Mouse (Mus musculus): Measurements from ENCODE around the gene Cish. TPM values are rescaled to one million over a fixed set of nuclear protein-coding genes. Genes with fewer than 3 reads are reported as not detected.

Cish gene
- total and polyA plus RNA-seq, 2 experiments from 2014 or later, result 62.6 to 149 TPM

GRCm38 (mm10) chr9:107262375-107262774 lies 33.5 kb upstream of the Cish start:
- TF ChIP-seq EP300 (IDR thresholded peaks at IDR 0.05; ENCODE audit: low read depth) (no peak), CTCF (IDR thresholded peaks at IDR 0.05; ENCODE audit: low read depth) (no peak)
- 82% methylated on average over 7 of the region's 7 CpGs for WGBS

GRCm38 (mm10) chr9:107263912-107264311 lies 31.9 kb upstream of the Cish start:
- Histone ChIP-seq H3K4me2 (ENCODE audit: low read depth, low read length) (no peak overlapping the region), H3K36me3 (replicated peaks; ENCODE audit: control insufficient read depth, insufficient read depth, low read length) (no peaks in the 10 kb centered on the region), H3K9ac (replicated peaks; ENCODE audit: low read depth, low read length) (no peak overlapping the region), H3K4me3 (ENCODE audit: low read depth, low read length) (no peak overlapping the region), H3K27ac (ENCODE audit: low read depth) (no peak overlapping the region), H3K9me3 (replicated peaks; ENCODE audit: control insufficient read depth, low read length) (no peaks in the 10 kb centered on the region), H3K27me3 (ENCODE audit: control insufficient read depth, insufficient read depth, low read length) (no peaks in the 10 kb centered on the region), H3K4me1 (ENCODE audit: control insufficient read depth, insufficient read depth) (peaks cover 13% of the 10 kb centered on the region)
- DNase-seq (ENCODE audit: low spot score) (no peak), ATAC-seq (ENCODE audit: insufficient read depth, low read depth) (no peak)
- TF ChIP-seq EP300 (IDR thresholded peaks at IDR 0.05; ENCODE audit: low read depth) (no peak), CTCF (IDR thresholded peaks at IDR 0.05; ENCODE audit: low read depth) (no peak)
- WGBS, result 91% methylated on average over 5 of the region's 5 CpGs

More at GRCm38 (mm10) chr9:107262375-107262774, 33.5 kb upstream of the Cish start:
- Histone ChIP-seq H3K9me3 (replicated peaks; ENCODE audit: control insufficient read depth, low read length) (no peaks in the 10 kb centered on the region), H3K4me1 (ENCODE audit: control insufficient read depth, insufficient read depth) (peaks cover 13% of the 10 kb centered on the region), H3K27me3 (ENCODE audit: control insufficient read depth, insufficient read depth, low read length) (no peaks in the 10 kb centered on the region), H3K27ac (ENCODE audit: low read depth) (no peak overlapping the region), H3K4me2 (ENCODE audit: low read depth, low read length) (no peak overlapping the region), H3K9ac (replicated peaks; ENCODE audit: low read depth, low read length) (no peak overlapping the region), H3K36me3 (replicated peaks; ENCODE audit: control insufficient read depth, insufficient read depth, low read length) (no peaks in the 10 kb centered on the region), H3K4me3 (ENCODE audit: low read depth, low read length) (no peak overlapping the region)
- DNase-seq (ENCODE audit: low spot score), result no peak
- no peak for ATAC-seq (ENCODE audit: insufficient read depth, low read depth)

GRCm38 (mm10) chr9:107264731-107265130 lies 31.1 kb upstream of the Cish start:
- Histone ChIP-seq H3K4me3 (ENCODE audit: low read depth, low read length) (no peak overlapping the region), H3K36me3 (replicated peaks; ENCODE audit: control insufficient read depth, insufficient read depth, low read length) (no peaks in the 10 kb centered on the region), H3K4me2 (ENCODE audit: low read depth, low read length) (no peak overlapping the region), H3K9me3 (replicated peaks; ENCODE audit: control insufficient read depth, low read length) (no peaks in the 10 kb centered on the region), H3K9ac (replicated peaks; ENCODE audit: low read depth, low read length) (no peak overlapping the region), H3K27me3 (ENCODE audit: control insufficient read depth, insufficient read depth, low read length) (no peaks in the 10 kb centered on the region), H3K4me1 (ENCODE audit: control insufficient read depth, insufficient read depth) (0 out of 2 replicates have a peak, but pooled peaks cover 7% of the 10 kb centered on the region), H3K27ac (ENCODE audit: low read depth) (no peak overlapping the region)
- DNase-seq (ENCODE audit: low spot score), result no peak
- TF ChIP-seq CTCF (IDR thresholded peaks at IDR 0.05; ENCODE audit: low read depth) (no peak), EP300 (IDR thresholded peaks at IDR 0.05; ENCODE audit: low read depth) (no peak)
- ATAC-seq (ENCODE audit: insufficient read depth, low read depth), result no peak
- WGBS, result 59% methylated on average over 3 of the region's 3 CpGs

GRCm38 (mm10) chr9:107267028-107267427 lies 28.8 kb upstream of the Cish start:
- Histone ChIP-seq H3K27me3 (ENCODE audit: control insufficient read depth, insufficient read depth, low read length) (no peaks in the 10 kb centered on the region), H3K4me2 (ENCODE audit: low read depth, low read length) (no peak overlapping the region), H3K4me3 (ENCODE audit: low read depth, low read length) (no peak overlapping the region), H3K9me3 (replicated peaks; ENCODE audit: control insufficient read depth, low read length) (no peaks in the 10 kb centered on the region), H3K4me1 (ENCODE audit: control insufficient read depth, insufficient read depth) (no peaks in the 10 kb centered on the region), H3K27ac (ENCODE audit: low read depth) (no peak overlapping the region), H3K9ac (replicated peaks; ENCODE audit: low read depth, low read length) (no peak overlapping the region), H3K36me3 (replicated peaks; ENCODE audit: control insufficient read depth, insufficient read depth, low read length) (no peaks in the 10 kb centered on the region)
- 50% methylated on average over 1 of the region's 1 CpGs for WGBS
- ATAC-seq (ENCODE audit: insufficient read depth, low read depth), result no peak
- TF ChIP-seq EP300 (IDR thresholded peaks at IDR 0.05; ENCODE audit: low read depth), result no peak
- no peak for DNase-seq (ENCODE audit: low spot score)

- no peaks in the 10 kb centered on the region for H3K9me3 ChIP-seq (replicated peaks; ENCODE audit: control insufficient read depth, low read length)
- 39% methylated on average over 4 of the region's 4 CpGs for WGBS
- H3K4me3 ChIP-seq (ENCODE audit: low read depth, low read length), result no peak overlapping the region
- no peaks in the 10 kb centered on the region for H3K36me3 ChIP-seq (replicated peaks; ENCODE audit: control insufficient read depth, insufficient read depth, low read length)
- no peak for DNase-seq (ENCODE audit: low spot score)
- no peak for TF ChIP-seq CTCF (IDR thresholded peaks at IDR 0.05; ENCODE audit: low read depth)
- no peak for TF ChIP-seq EP300 (IDR thresholded peaks at IDR 0.05; ENCODE audit: low read depth)
- H3K27ac ChIP-seq (ENCODE audit: low read depth), result no peak overlapping the region
- H3K4me2 ChIP-seq (ENCODE audit: low read depth, low read length), result no peak overlapping the region
- H3K27me3 ChIP-seq (ENCODE audit: control insufficient read depth, insufficient read depth, low read length), result no peaks in the 10 kb centered on the region
- peaks cover 6% of the 10 kb centered on the region; the same call in 1 of the 2 replicates for H3K4me1 ChIP-seq (ENCODE audit: control insufficient read depth, insufficient read depth)
- ATAC-seq (ENCODE audit: insufficient read depth, low read depth), result no peak
- no peak overlapping the region for H3K9ac ChIP-seq (replicated peaks; ENCODE audit: low read depth, low read length)
Measured at GRCm38 (mm10) chr9:107267721-107268402, 28.0 kb upstream of the Cish start.

GRCm38 (mm10) chr9:107269772-107270171 lies 26.1 kb upstream of the Cish start:
- Histone ChIP-seq H3K27ac (ENCODE audit: low read depth) (no peak overlapping the region), H3K4me2 (ENCODE audit: low read depth, low read length) (no peak overlapping the region), H3K27me3 (ENCODE audit: control insufficient read depth, insufficient read depth, low read length) (no peaks in the 10 kb centered on the region), H3K36me3 (replicated peaks; ENCODE audit: control insufficient read depth, insufficient read depth, low read length) (no peaks in the 10 kb centered on the region), H3K9ac (replicated peaks; ENCODE audit: low read depth, low read length) (no peak overlapping the region), H3K4me1 (ENCODE audit: control insufficient read depth, insufficient read depth) (peaks cover 6% of the 10 kb centered on the region; the same call in 1 of the 2 replicates), H3K4me3 (ENCODE audit: low read depth, low read length) (no peak overlapping the region), H3K9me3 (replicated peaks; ENCODE audit: control insufficient read depth, low read length) (no peaks in the 10 kb centered on the region)
- no peak for ATAC-seq (ENCODE audit: insufficient read depth, low read depth)
- DNase-seq (ENCODE audit: low spot score), result no peak
- TF ChIP-seq EP300 (IDR thresholded peaks at IDR 0.05; ENCODE audit: low read depth), result no peak
- TF ChIP-seq CTCF (IDR thresholded peaks at IDR 0.05; ENCODE audit: low read depth), result no peak
- 92% methylated on average over 1 of the region's 1 CpGs for WGBS
